Mouse (Mus musculus) c-Kit-positive CD71-negative TER-119-negative erythroid progenitor cells, embryonic 14.5 days (primary cell): ENCODE results near the gene Olfr1295.

Experiments used
- DNase-seq: peaks from one replicate; pipeline ENCODE4 v3.0.0-alpha.2; 2013; ENCODE audit warnings: low read depth

The Olfr1295 gene

DNA sequence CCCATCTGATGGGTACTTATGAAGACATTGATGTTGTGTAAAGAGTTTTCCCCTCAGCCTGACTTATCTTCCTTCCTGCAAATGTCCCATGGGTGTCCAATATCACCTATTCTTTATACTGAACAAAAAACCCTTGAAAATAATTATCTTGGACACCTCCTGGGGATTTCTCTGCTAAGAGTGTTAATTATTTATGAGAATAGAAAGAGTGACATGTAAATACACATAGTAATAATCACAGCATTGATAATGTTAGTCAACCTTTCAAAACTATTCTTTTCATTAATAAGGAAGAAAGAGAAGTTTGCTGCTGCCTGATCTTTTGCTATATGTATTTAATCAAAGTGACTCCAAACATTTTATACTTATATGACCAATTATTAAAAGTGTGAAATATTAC is at the start of gene Olfr1295:
Gene Olfr1295 (minus strand): TSS at position 101 of the 400 bp plus-strand sequence.
- DNase-seq, result no peak

DNA sequence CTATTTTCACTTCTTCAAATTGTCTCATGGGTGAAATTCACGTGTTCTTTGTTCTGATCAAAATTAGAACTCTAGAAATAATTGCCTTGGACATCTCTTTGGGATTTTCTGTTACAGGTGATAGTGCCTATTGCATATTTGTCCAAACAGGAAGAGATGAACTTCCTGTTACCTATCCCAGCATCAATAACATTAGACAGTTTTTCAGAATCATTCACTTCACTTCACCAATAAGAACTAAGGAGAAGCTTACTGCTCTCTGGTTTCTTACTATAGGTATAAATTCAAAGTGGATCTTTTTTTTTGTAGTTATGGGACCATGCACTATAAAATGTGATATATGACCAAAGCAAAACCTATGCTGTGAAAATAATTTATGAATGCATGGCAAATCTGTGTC is 29.3 kb downstream of the Olfr1295 start, which contains the start of gene Olfr1294:
Gene Olfr1294 (minus strand): TSS at position 101 of the 400 bp plus-strand sequence.
- no peak for DNase-seq

DNA sequence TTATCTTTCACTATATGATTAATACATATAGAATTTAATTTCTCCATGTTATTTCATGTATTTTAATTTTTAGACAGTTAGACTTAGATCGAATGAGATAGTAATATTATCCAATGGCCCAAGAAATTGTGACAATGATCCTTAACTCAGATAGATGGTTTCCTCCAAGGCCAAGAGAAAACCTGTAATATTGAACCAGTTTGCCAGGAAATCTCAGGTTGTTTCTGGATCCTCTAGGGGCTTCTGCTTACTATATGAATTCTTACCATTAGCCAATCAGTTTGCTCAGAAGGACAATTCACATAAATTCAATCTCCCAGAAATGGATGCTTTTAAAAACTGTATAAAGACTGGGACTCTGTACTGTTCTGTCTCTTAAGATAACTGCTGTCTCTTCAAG is 44.6 kb downstream of the Olfr1295 start, which contains the start of gene Olfr1293-ps:
Gene Olfr1293-ps (plus strand): TSS at position 301 of the 400 bp plus-strand sequence.
- no peak for DNase-seq

DNA sequence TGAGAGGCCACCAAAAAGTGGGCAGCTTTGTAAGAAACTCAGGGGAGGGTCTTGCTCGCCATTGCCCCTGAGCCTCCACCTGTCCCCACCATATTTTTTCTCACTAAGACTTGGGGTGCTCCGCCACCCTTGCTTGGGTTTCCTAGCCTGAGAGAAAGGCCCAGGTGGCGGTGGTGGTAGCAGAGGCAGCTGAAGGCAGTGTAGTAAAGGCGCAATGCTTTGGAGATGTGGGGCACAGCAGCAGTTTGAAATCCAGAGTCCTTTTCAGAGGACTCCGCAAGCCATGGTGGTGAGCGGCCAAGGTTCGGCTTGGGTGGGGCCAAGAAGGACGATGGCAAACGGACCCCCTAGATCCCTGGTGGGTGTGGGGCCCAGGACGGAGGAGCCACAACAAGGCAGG is 52.0 kb downstream of the Olfr1295 start:
- no peak for DNase-seq
